Comparison of ENCODE assay signal across 18 mouse cellular contexts in the genomic region with DNA sequence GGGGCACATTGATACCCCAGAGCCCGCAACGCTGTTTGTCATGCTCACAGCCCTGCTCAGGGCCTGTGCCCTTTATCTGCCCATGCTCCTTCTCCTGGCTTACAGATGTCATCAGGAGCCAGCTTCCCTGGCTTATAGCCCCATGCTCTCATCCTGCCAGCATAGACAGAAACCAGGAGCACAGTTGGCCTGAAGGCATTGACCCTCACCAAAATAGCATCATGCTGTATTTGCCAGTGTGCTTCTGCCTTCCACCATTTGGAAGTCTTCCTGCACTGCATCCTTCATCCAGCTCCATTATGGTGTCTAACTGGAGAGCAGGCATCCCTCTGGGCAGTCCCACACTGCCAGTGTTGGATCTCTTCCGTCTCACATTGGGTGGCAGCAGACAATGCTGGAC.
"Had no signal": no experiment of that assay in that cellular context is flagged by ENCODE, and none has a peak within 500 bp of the region (broad histone marks: within the 10 kb centered on the region; RNA-seq: fewer than 3 reads in every experiment).

No protein-coding gene starts in this region.

- H3K9me3 ChIP-seq: midbrain, embryonic 10.5 days; midbrain, embryonic 12.5 days; neural tube, embryonic 13.5 days; neural tube, embryonic 15.5 days had no signal

- H3K4me1 ChIP-seq: midbrain, embryonic 10.5 days; midbrain, embryonic 12.5 days; neural tube, embryonic 13.5 days; neural tube, embryonic 15.5 days had no signal

- H3K36me3 ChIP-seq: midbrain, embryonic 10.5 days; midbrain, embryonic 12.5 days; neural tube, embryonic 13.5 days; neural tube, embryonic 15.5 days had no signal

- H3K9ac ChIP-seq: lung, embryonic 14.5 days; midbrain, embryonic 12.5 days; neural tube, embryonic 13.5 days; neural tube, embryonic 15.5 days had no signal

- H3K27ac ChIP-seq: midbrain, embryonic 10.5 days; midbrain, embryonic 12.5 days; neural tube, embryonic 13.5 days; neural tube, embryonic 15.5 days had no signal

- ATAC-seq: midbrain, embryonic 16.5 days had no signal

- DNase-seq: lung, embryonic 14.5 days; lung, postnatal 10 days; lung, postnatal 4 days; midbrain, embryonic 14.5 days; retina, postnatal 1 day; right cerebral cortex, adult 18-20 months; right cerebral cortex, postnatal 25 days; right cerebral cortex, postnatal 4 days; spleen, adult 18-20 months; thymus, adult 18-20 months; thymus, postnatal 14 days; thymus, postnatal 36 days had no signal

- H3K4me2 ChIP-seq: lung, embryonic 14.5 days; midbrain, embryonic 12.5 days; neural tube, embryonic 13.5 days; neural tube, embryonic 15.5 days had no signal

- H3K4me3 ChIP-seq: midbrain, embryonic 10.5 days; midbrain, embryonic 12.5 days; myocyte; neural tube, embryonic 13.5 days; neural tube, embryonic 15.5 days had no signal

- H3K27me3 ChIP-seq: midbrain, embryonic 12.5 days; neural tube, embryonic 13.5 days; neural tube, embryonic 15.5 days had no signal
